Mouse (Mus musculus): ENCODE data around the gene Catsper1.

Gene Catsper1

DNA sequence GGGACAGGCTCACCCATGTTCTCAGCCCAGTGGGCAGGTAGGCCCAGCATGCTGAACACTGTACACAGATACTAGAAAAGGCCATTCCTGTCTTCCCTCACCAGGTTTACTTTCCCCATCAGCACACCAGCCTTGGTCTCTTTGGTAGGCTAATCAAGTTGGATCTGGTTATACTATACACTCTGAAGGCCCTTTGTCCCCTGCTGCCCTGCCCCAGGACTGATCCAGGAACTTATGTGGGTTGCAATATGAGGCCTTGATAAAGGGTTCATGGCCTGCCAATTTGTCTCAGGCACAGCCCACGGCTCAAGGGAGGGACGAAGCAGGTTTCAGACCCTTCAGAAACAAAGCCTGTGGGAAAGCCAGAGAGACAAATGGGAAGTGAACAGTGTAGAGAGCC is 18.1 kb downstream of the Catsper1 start:
- DNase-seq (ENCODE audit: low spot score): no peak

DNA sequence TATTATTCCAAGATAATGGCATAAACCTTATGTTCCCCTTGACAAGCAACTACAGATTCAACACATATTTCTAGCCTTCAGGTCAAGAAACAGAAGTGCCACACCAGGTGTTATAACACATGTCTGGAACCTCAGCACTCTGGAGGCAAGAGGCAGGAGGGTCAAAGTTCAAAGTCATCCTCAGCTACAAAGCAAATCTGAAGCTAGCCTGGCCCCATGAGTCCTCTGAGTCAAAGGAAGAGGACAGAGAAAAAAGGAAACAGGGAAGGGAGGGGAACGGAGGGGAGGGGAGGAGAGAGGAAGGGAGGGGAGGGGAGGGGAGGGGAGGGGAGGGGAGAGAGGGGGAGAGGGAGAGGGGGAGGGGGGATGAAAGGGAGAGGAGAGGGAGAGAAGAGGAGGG is 20.5 kb downstream of the Catsper1 start:
- DNase-seq (ENCODE audit: low spot score): no peak

DNA sequence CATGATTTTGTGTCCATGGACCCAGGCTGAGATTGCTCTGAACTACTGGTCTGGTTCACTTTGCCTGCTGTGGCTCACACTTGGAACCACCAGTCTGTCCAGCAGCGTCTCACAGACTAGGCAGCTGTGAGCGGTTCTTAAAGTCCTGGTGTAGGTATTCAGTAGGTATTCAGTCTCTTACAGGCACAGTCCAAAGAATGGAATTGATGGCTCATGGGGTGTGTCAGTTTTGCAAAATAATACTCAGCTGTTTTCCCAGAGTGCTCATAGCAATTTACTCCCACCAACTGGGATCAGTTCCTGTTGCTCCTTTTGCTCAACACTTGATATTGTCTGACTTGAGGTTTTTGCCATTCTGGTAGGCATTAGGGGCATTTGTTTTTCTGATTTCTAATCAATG is 26.6 kb downstream of the Catsper1 start:
- DNase-seq (ENCODE audit: low spot score): no peak

DNA sequence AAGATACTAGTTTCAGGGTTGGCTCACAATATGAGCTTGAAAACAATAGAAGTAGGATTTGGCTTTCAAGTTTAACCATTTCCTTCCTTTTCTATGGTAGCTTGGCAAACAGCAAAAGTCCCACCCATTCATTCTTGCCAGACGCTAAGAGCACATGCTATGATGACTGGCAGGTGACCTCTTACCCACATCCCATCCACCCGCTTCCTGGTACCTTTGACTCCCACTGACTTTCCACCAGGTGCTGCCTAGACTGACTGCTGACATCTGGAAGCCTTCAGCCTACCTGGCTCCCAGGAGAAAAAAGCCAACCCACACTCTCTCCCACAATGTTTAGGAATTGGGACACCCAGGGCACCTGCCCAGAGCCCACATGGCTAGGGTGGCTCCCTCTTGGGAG is 28.6 kb downstream of the Catsper1 start:
- DNase-seq (ENCODE audit: low spot score): no peak

DNA sequence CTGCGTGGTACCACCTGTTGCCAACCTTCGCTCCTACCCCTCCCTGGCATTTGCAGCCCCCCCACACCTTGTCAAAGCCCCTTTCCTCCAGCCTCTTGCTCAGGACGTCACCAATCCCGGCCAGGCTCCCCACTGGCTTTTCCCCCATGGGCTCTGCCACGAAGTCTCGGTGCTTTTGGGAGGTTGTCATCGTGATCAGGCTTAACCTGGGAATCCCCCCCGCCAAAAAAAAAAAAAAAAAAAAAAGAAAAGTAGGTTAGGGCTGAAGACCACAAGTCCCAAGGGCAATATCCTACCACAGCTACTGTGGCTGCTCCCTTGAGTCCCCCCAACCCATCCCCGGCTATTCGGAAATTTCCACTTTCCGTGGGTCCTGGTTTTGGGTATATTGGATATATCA is 30.2 kb downstream of the Catsper1 start:
- DNase-seq (ENCODE audit: low spot score): no peak

DNA sequence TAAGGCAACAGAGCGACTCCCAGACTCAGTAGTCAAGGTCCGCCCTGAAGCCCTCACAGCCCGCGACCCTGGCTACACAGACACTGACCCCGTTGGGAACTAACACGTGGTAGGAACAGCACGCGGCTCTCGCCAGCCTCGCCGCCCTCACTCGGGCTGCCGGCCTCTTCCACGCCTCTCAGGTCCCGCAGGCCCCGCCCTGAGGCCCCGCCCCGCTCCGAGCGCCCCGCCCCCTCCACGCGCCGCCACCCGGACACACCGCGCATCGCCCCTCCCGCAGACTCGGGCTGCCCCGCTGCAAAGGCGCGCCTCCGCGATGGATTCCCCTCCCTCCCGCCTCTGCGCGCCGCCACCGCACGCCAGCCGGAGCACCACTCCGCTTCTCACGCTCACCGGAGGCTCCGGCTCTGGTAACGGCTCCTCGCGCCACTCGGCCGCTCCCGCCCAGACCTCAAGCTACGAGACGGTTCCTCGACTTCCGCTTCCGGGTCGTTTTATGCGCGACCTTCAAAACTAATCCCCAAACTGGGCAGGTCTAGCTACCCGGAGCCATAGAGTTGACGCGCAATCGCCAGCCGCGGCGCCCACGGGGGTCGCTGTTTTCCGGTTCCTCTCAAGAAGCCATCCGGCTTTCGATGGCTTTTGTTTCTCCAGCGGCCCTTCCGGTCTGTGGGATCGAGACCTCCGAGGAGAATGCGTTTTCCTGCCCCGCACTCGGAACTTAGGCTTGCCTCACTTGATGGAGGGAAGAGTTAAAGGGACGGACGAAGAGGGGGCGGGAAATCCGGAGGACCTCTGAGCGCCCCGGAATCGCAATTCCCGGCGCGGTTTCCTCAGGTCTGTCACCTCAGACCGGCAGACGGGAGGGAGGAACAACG is 30.9 kb downstream of the Catsper1 start, which contains the start of gene Eif1ad:
Gene Eif1ad (plus strand): TSS at position 567 of the 878 bp plus-strand sequence.
- DNase-seq (ENCODE audit: low spot score): peak; percentile 92

DNA sequence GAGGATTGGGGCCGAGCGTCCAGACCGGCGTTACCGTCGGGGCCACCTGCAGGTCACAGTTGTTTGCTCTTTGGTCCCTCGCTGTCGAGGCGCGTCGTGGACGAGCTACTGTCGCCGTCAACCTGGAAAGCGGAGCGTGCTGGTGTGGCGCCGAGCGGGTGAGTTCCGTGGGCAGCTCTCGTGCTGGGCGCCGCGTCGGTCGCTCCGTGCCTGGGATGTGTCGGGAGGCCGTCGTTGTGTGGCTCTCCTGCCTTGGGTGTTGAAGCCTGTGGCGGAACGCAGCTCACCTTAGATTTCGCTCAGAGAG is 31.5 kb downstream of the Catsper1 start, which contains the start of gene Banf1:
Gene Banf1 (minus strand): TSS at position 116 of the 307 bp plus-strand sequence.
- no peak for DNase-seq (ENCODE audit: low spot score)

DNA sequence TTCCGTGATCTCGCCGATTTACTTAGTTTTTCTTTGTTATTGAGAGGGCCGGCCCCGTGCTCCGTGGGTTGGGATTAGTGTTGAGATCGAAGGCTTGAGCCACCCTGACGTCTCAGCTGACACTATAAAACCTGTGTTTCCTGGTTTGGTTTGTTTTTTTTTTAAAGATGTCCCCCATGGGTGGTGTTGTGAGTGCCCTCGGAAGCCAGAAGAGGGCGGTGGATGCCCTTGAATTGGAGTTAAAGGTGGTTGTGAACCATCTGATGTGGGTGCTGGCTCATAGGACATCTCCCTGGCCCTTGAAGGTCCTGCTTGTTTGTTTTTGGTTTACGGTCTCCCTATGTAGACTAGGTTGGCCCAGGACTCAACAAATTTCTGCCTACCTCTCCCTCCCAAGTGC is 31.9 kb downstream of the Catsper1 start:
- no peak for DNase-seq (ENCODE audit: low spot score)

DNA sequence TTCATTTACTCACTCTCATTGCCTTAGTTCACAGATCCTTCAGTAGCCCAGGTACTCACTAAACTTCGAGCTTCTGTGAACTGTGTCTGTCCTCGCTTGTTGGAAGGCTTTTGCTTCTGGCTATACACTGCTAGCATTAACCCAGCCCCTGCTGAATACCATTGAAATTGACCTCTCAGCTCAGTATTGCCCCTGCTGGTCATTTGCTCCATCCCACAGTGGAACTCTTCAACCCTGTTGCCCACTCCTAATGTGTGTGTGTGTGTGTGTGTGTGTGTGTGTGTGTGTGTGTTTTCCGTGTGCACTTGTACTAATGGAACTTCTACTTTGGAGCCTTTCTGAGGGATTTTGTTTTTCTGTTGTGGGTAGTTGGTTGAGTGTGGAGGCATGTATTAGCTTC is 35.4 kb downstream of the Catsper1 start:
- DNase-seq (ENCODE audit: low spot score): no peak

DNA sequence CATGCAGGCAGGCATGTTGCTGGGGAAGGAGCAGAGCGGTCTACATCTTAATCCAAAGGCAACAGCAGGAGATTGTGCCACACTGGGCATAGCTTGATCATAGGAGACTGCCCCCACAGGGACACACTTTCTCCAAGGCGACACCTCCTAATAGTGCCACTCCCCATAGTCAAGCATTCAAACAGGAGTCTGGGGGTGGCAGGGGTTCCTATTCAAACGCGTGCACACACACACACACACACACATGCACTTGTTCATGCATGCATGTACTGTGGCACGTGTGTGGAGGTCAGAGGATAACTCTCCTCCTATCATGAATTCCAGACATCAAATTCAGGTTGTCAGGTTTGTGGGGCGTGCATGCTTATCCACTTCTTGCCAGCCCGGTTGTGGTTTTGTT is 37.2 kb downstream of the Catsper1 start:
- no peak for DNase-seq (ENCODE audit: low spot score)

DNA sequence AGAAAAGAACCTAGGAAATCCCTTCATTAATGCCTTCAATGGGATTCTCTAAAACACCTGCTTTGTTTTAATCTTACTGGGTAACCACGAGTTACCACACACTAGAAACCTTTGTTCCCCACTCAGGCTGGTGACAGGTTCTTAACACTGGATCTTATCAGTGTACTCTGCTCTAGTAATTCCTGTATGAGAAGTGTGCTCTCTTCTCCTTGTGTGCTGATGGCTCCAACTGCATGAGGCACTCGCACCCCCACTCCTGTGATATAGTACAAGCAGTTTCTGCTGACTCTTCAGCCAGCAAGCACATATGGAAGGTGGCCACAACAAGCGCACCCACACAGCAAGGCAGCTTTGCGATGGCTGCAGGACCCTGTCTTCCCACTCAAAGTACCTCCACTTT is 38.6 kb downstream of the Catsper1 start:
- DNase-seq (ENCODE audit: low spot score): no peak

DNA sequence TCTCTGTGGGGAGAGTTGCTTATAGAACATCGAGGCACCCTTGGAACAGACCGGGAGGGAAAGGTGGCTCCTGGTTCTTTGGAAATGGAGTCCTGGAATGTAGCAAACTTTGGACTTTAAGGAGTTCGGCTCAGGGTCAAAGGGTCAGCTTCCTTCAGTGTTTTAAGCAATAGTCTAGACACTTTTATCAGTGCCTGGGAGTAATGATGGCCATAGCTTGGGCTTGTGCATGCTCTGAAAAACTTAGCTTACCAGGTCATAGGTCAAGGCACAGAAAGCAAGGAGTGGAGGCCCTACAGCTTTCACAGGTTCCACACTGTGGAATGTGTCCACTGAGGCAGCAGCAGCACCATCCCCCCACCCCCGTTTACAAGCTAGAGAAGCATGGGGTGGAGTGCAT is 39.2 kb downstream of the Catsper1 start:
- no peak for DNase-seq (ENCODE audit: low spot score)

DNA sequence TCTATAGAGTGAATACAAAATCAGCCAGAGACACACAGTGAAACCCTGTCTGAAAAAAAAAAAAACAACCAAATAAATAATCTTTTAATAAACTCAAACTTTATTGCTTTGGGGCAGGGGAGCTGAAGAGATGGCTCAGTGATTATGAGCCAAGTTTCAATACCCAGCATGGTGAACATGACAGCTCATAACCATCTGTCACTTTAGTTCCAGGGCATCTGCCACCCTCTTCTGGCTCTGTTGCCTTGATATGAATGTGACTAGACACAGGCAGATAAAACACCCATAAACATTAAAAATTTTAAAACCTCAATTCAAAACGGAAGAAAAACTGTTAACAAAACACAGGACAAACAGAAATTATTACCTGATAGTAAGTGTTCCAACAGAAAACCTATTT is 41.9 kb downstream of the Catsper1 start:
- no peak for DNase-seq (ENCODE audit: low spot score)

DNA sequence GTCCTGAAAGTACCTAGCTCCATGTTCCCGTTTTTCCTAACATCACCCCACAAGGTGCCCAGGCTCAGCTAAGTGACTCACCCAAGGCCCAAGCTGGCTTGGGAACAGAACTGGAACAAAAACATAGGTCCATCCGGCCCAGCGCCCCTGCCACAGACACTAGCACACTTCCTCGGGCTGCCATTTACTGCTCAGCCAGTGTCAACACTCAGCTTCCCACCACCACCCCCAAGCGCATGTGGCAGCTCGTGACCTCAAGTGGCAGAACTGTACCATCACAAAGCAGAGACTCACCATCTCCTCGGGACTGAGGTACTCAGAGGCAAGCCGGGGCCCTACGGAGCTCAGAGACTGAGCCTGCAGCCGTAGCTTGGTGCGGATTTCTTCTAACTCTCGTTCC is 47.8 kb downstream of the Catsper1 start:
- DNase-seq (ENCODE audit: low spot score): no peak

DNA sequence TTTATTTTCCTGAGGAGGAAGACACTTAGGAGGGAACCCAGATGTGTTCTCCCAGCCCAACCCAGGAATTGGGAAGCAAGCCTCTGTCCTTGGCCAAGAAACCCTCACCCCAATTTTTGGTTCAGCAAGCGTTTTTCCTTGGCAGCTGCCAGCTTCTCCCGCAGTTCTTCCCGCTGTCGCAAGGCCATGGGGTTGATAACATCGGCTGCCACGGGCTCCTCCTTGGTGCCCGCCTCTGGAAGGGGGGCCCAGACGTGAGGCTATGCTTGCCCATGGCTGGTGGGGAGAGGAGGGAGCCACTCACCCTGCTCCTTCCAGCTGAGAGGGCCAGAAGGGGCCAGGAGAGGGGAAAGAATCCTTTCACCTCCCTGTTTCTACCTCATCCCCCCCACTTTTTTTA is 49.2 kb downstream of the Catsper1 start:
- no peak for DNase-seq (ENCODE audit: low spot score)

DNA sequence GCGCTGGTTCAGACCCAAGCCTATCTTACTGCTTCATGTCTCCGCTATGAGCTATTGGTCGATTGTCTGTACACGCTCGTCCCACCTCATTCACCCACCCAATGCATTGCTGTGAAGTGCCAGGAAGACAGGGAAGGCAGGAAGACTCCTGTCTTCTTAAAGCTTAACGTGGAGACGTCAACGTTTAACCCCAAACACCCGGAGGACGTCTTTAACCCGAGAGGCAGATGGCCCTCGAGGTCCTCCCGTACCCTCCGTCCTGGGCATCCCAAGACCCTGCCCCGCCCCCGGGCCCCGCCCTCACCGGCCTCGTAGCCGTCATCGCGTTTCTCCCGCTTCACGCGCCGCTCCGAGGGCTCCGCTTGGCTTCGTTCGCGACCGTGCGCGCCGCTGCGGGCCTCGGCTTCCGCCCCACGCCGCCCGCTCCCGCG is 52.5 kb downstream of the Catsper1 start:
- DNase-seq (ENCODE audit: low spot score): no peak

DNA sequence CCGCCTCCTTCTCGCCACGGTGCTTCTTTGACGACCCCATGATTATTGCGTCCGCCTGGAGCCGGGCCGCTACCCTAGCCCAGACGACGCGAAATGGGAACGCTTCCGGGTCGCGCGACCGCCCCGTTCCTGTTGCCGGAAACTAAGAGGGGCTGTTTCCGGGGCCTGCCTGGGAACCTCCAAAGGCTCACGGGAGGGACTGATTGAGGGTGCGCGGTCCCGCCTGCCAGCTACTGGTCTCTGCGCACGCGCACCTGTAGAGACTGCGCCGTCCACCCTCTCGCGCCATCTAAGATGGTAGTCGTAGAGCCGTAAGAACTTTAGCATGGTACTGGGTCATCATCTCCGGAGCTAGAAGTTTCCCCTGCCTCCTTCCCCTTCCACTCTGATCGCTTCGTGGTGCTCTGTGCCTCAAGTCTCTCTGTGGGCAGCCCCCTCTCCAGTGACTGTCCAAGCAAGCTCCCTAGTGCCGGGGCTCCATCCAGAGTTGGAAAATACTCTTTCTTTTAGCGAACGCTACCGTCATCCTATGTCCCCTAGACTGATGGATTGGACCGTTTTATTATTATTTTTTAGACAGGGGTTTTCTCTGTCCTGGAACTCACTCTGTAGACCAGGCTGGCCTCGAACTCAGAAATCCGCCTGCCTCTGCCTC is 53.2 kb downstream of the Catsper1 start, which contains the start of gene Sart1:
Gene Sart1 (minus strand): TSS at position 116 of the 655 bp plus-strand sequence.
- DNase-seq (ENCODE audit: low spot score): peak; percentile 85

DNA sequence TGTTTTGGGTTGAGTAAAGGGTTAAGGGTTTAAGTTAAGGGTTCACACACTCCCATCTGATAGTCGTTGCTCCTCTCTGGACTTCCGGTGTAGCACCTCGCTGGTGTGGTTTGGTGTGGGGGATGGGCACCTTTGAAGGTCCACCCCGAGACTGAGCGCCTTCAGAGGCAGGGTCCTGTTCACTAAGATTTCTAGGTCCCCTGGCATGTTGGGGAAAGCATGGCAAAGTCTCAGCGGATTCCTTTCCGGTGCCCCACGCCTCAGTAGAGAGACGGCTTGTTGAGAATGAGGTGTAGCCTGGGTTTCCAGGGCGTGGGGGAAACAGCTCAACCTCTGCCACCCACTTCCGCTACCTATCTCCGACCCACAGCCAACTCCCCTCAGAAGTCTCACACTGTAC is 54.1 kb downstream of the Catsper1 start:
- peak; percentile 37 for DNase-seq (ENCODE audit: low spot score)

DNA sequence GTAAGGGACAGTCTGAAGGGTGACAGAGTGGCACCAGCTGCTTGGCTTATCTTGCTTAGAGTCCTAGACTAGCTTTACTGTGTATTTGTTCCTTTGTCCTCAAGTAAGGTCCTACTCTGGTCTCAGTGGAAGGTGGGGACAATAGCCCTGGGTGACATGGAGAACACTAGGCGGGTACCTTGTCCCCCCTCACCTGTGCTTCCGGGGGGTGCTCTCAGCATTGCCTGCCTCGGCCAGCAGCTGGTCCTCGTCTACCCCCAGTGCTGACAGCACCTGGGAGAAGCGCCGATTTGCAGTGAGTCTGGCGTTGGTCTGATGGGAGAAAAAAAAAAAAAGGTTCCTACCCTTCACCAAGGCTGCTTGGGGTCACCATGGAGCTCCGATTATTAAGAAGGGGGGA is 54.9 kb downstream of the Catsper1 start:
- DNase-seq (ENCODE audit: low spot score): no peak

DNA sequence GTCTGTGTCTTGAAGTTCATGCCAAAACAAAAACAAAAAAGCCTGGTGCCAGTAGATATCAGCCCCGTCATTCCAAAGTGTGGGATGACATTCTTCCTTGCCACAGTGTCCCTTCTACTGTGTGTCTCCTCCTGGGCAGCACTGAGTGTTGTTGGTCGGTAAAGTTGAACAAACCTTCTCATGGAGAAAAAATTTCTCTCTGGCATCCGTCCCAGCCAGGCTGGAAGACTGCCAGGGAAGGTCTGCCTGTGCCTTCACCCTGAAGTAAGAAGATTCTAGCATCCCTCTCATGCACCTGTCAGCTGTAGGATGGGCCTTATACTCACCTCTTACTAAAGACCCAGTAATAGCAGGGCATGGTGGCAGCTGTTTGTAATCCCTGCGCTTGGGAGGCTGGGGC is 57.4 kb downstream of the Catsper1 start:
- DNase-seq (ENCODE audit: low spot score): peak; percentile 76

Data from ovary, postnatal 14 days (tissue).